Mouse (Mus musculus) ovary, postnatal 36 days (tissue): Measurements from ENCODE around the gene Lrch3.
A peak's percentile ranks its signal among the peaks of the same experiment; 100 is the strongest.
"Not testable (repeated sequence)": the region's sequence is repeated elsewhere in the genome, so short reads cannot be mapped to it uniquely, and the experiment has no call there.

ENCODE experiments used
- DNase-seq: peaks from one replicate; pipeline ENCODE4 v3.0.0; 2022; ENCODE audit warnings: low spot score, mixed read lengths

Gene Lrch3

GRCm38 (mm10) chr16:32913937-32914881, at the start of gene Lrch3:
Gene Lrch3 (plus strand): TSS chr16:32914100.
- DNase-seq, result peak; percentile 96

GRCm38 (mm10) chr16:32865401-32865800, 48.5 kb upstream of the Lrch3 start:
- no peak for DNase-seq

- no peak for DNase-seq
These were observed 47.2 kb upstream of the Lrch3 start for GRCm38 (mm10) chr16:32866713-32867112.

GRCm38 (mm10) chr16:32867919-32868552, 45.9 kb upstream of the Lrch3 start:
- peak; percentile 83 for DNase-seq

GRCm38 (mm10) chr16:32870231-32870630, 43.7 kb upstream of the Lrch3 start:
- DNase-seq, result no peak

GRCm38 (mm10) chr16:32873366-32873765, 40.5 kb upstream of the Lrch3 start:
- DNase-seq, result no peak

- DNase-seq, result not testable (repeated sequence)
These were observed 38.6 kb upstream of the Lrch3 start for GRCm38 (mm10) chr16:32875281-32875680.

GRCm38 (mm10) chr16:32875847-32876246, 38.1 kb upstream of the Lrch3 start:
- DNase-seq, result no peak

GRCm38 (mm10) chr16:32876831-32877230, 37.1 kb upstream of the Lrch3 start:
- no peak for DNase-seq

- peak; percentile 97 for DNase-seq
These were observed 36.4 kb upstream of the Lrch3 start, which contains the start of the genes Fyttd1 and Rubcn for GRCm38 (mm10) chr16:32877343-32878156. Gene Fyttd1 (plus strand): TSS chr16:32877500. Gene Rubcn (minus strand): TSS chr16:32877766.

GRCm38 (mm10) chr16:32878157-32878598, 35.7 kb upstream of the Lrch3 start:
- no peak for DNase-seq

GRCm38 (mm10) chr16:32878972-32879926, 34.7 kb upstream of the Lrch3 start:
- DNase-seq, result no peak

GRCm38 (mm10) chr16:32881538-32881937, 32.4 kb upstream of the Lrch3 start:
- no peak for DNase-seq

GRCm38 (mm10) chr16:32887996-32888395, 25.9 kb upstream of the Lrch3 start:
- no peak for DNase-seq

GRCm38 (mm10) chr16:32889881-32890280, 24.0 kb upstream of the Lrch3 start:
- no peak for DNase-seq

GRCm38 (mm10) chr16:32896126-32896525, 17.8 kb upstream of the Lrch3 start:
- no peak for DNase-seq

- no peak for DNase-seq
These were observed 12.4 kb upstream of the Lrch3 start for GRCm38 (mm10) chr16:32901360-32902050.

- DNase-seq, result no peak
These were observed 11.9 kb upstream of the Lrch3 start for GRCm38 (mm10) chr16:32902051-32902428.

GRCm38 (mm10) chr16:32906186-32906585, 7.7 kb upstream of the Lrch3 start:
- DNase-seq, result no peak

- DNase-seq, result peak; percentile 9
These were observed 7.2 kb upstream of the Lrch3 start for GRCm38 (mm10) chr16:32906727-32907126.
